Mouse (Mus musculus): Measurements from ENCODE around the gene Plpp6. TPM values are rescaled to one million over a fixed set of nuclear protein-coding genes. Genes with fewer than 3 reads are reported as not detected.

Gene Plpp6
- polyA plus RNA-seq, 1 experiment from 2014 or later: 8.8 TPM

- no peak overlapping the region for H3K27ac ChIP-seq (ENCODE audit: low read length)
- WGBS: 76% methylated on average over 8 of the region's 8 CpGs
These were observed 51.9 kb downstream of the Plpp6 start for GRCm38 (mm10) chr19:29015410-29016203.

GRCm38 (mm10) chr19:29016204-29016765 lies 52.5 kb downstream of the Plpp6 start:
- ATAC-seq (replicated peaks; ENCODE audit: extremely low read depth, insufficient read depth, low FRiP score): no peak
- 60% methylated on average over 5 of the region's 5 CpGs for WGBS
- Histone ChIP-seq H3K27me3 (ENCODE audit: control insufficient read depth, insufficient read depth, low read length) (no peaks in the 10 kb centered on the region), H3K4me3 (ENCODE audit: low read length) (no peak overlapping the region), H3K27ac (ENCODE audit: low read length) (no peak overlapping the region), H3K4me1 (ENCODE audit: control insufficient read depth, insufficient read depth, low read length) (0 out of 2 replicates have a peak, but pooled peaks cover 2% of the 10 kb centered on the region), H3K4me2 (ENCODE audit: low read depth, low read length) (no peak overlapping the region), H3K9ac (ENCODE audit: low read length) (no peak overlapping the region), H3K36me3 (ENCODE audit: control insufficient read depth, insufficient read depth) (peaks cover 55% of the 10 kb centered on the region), H3K9me3 (replicated peaks; ENCODE audit: control insufficient read depth, low read length) (no peaks in the 10 kb centered on the region)

More at GRCm38 (mm10) chr19:29015410-29016203, 51.9 kb downstream of the Plpp6 start:
- Histone ChIP-seq H3K36me3 (ENCODE audit: control insufficient read depth, insufficient read depth) (peaks cover 58% of the 10 kb centered on the region), H3K9me3 (replicated peaks; ENCODE audit: control insufficient read depth, low read length) (no peaks in the 10 kb centered on the region), H3K9ac (ENCODE audit: low read length) (no peak overlapping the region), H3K4me1 (ENCODE audit: control insufficient read depth, insufficient read depth, low read length) (0 out of 2 replicates have a peak, but pooled peaks cover 2% of the 10 kb centered on the region), H3K27me3 (ENCODE audit: control insufficient read depth, insufficient read depth, low read length) (no peaks in the 10 kb centered on the region), H3K4me3 (ENCODE audit: low read length) (no peak overlapping the region), H3K4me2 (ENCODE audit: low read depth, low read length) (no peak overlapping the region)
- ATAC-seq (replicated peaks; ENCODE audit: extremely low read depth, insufficient read depth, low FRiP score): no peak

Other genes with a start within 250 kb of the Plpp6 start
- 4.9 and 5.6 TPM in 2 replicates for gene Slc1a1, start 128.9 kb upstream of the Plpp6 start, polyA plus RNA-seq (2015; fragmentation: Nextera tagmentation; extraction: Ambion mirVana)
- gene 4430402I18Rik, start 3.8 kb downstream of the Plpp6 start, polyA plus RNA-seq (2015; fragmentation: Nextera tagmentation; extraction: Ambion mirVana): 11.0 and 11.2 TPM in 2 replicates
- 54.7 and 55.7 TPM in 2 replicates for gene Cdc37l1, start 26.4 kb downstream of the Plpp6 start, polyA plus RNA-seq (2015; fragmentation: Nextera tagmentation; extraction: Ambion mirVana)
- gene Ak3, start 84.0 kb downstream of the Plpp6 start, polyA plus RNA-seq (2015; fragmentation: Nextera tagmentation; extraction: Ambion mirVana): 98.6 and 99.3 TPM in 2 replicates
- 19.9 and 25.4 TPM in 2 replicates for gene Rcl1, start 137.4 kb downstream of the Plpp6 start, polyA plus RNA-seq (2015; fragmentation: Nextera tagmentation; extraction: Ambion mirVana)